Mouse (Mus musculus) midbrain, postnatal 0 days (tissue): ENCODE data around the gene Slc44a5. TPM values are rescaled to one million over a fixed set of nuclear protein-coding genes. Genes with fewer than 3 reads are reported as not detected.

Experiments
- ATAC-seq: fragments of 200-750 bp; cut with Nextera tagmentation; 2 replicates; pipeline ENCODE4 v1.8.0; 2017; ENCODE audit warnings: moderate number of reproducible peaks, mild to moderate bottlenecking, moderate TSS enrichment, moderate library complexity; ENCODE audit not compliant: low FRiP score
- DNase-seq: peaks from one replicate; pipeline ENCODE4 v3.0.0-alpha.2; 2015; ENCODE audit warnings: low spot score
- H3K27ac ChIP-seq: fragments of 300-500 bp; sonication (generic); 2 replicates; pipeline ENCODE4 v1.5.1; 2014; ENCODE audit warnings: low read depth, mild to moderate bottlenecking, low read length, mixed read lengths
- H3K27me3 ChIP-seq: fragments of 300-500 bp; sonication (generic); 2 replicates; pipeline ENCODE4 v1.6.1; 2014; ENCODE audit warnings: low read length, control low read depth, mixed read lengths; ENCODE audit not compliant: insufficient read depth
- H3K36me3 ChIP-seq: fragments of 300-500 bp; sonication (generic); 2 replicates; pipeline ENCODE4 v1.6.1; 2014; ENCODE audit warnings: low read length, control low read depth, mixed read lengths; ENCODE audit not compliant: insufficient read depth
- H3K4me1 ChIP-seq: fragments of 300-500 bp; sonication (generic); 2 replicates; pipeline ENCODE4 v1.6.1; 2014; ENCODE audit warnings: mild to moderate bottlenecking, control low read depth, antibody characterized with exemption, low read length, mixed read lengths; ENCODE audit not compliant: insufficient read depth
- H3K4me2 ChIP-seq: fragments of 300-500 bp; sonication (generic); 2 replicates; pipeline ENCODE4 v1.6.1; 2014; ENCODE audit warnings: low read depth, mild to moderate bottlenecking, low read length, mixed read lengths; ENCODE audit not compliant: poor library complexity, severe bottlenecking
- H3K4me3 ChIP-seq: fragments of 300-500 bp; sonication (generic); 2 replicates; pipeline ENCODE4 v1.5.1; 2014; ENCODE audit warnings: low read depth, mild to moderate bottlenecking, low read length, moderate library complexity
- H3K9ac ChIP-seq: fragments of 300-500 bp; sonication (generic); replicated peaks from 2 replicates; pipeline ENCODE4 v1.6.1; 2014; ENCODE audit warnings: mild to moderate bottlenecking, low read length, moderate library complexity, mixed read lengths; ENCODE audit not compliant: poor library complexity, severe bottlenecking
- H3K9me3 ChIP-seq: fragments of 300-500 bp; sonication (generic); 2 replicates; pipeline ENCODE4 v1.6.1; 2016; ENCODE audit warnings: low read length, control low read depth
- CTCF ChIP-seq: IDR thresholded peaks from 2 replicates; pipeline ENCODE4 v1.5.1; 2016; ENCODE audit warnings: antibody characterized with exemption, mild to moderate bottlenecking
- WGBS: fragments of 180-500 bp; shearing (Covaris S2); extraction: QIAGEN DNeasy Blood & Tissue Kit; methylation state at CpG from one replicate; pipeline ENCODE4 v1.1.7; 2014; 5-methylcytosine and 5-hydroxymethylcytosine counted together
- polyA plus RNA-seq: library from polyadenylated mRNA; unstranded; fragments of >200 nt; fragmentation: Nextera tagmentation; extraction: Ambion mirVana; gene quantifications from 2 replicates; pipeline ENCODE4 v1.2.1, GENCODE M21; 2015
- total RNA-seq: library from RNA; depleted of rRNA; stranded (reverse); fragments of >200 nt; gene quantifications from 2 replicates; pipeline ENCODE4 v1.2.3, GENCODE M21; 2014

Gene Slc44a5
- total and polyA plus RNA-seq, 2 experiments from 2014 or later: 6.3 to 27.3 TPM

- H3K4me3 ChIP-seq: no peak overlapping the region
- ATAC-seq: no peak
- no peak overlapping the region for H3K4me2 ChIP-seq
- DNase-seq: no peak
- H3K27me3 ChIP-seq: no peaks in the 10 kb centered on the region
- no peak overlapping the region for H3K9ac ChIP-seq
- H3K27ac ChIP-seq: no peak overlapping the region
- peaks cover 3% of the 10 kb centered on the region; the same call in 1 of the 2 replicates for H3K4me1 ChIP-seq
- WGBS: 86% methylated on average over 13 of the region's 13 CpGs
- H3K9me3 ChIP-seq: no peaks in the 10 kb centered on the region
- no peaks in the 10 kb centered on the region for H3K36me3 ChIP-seq
- no peak for TF ChIP-seq CTCF
Observed at GRCm38 (mm10) chr3:154202383-154202782, 229.1 kb downstream of the Slc44a5 start.

- no peak for DNase-seq
- no peak for TF ChIP-seq CTCF
- WGBS: 98% methylated on average over 2 of the region's 2 CpGs
Observed at GRCm38 (mm10) chr3:154208479-154208878, 235.2 kb downstream of the Slc44a5 start.

GRCm38 (mm10) chr3:154209201-154209754 is 236.0 kb downstream of the Slc44a5 start:
- Histone ChIP-seq H3K27ac (no peak overlapping the region), H3K36me3 (no peaks in the 10 kb centered on the region), H3K4me3 (no peak overlapping the region), H3K4me1 (peaks cover 3% of the 10 kb centered on the region; the same call in 1 of the 2 replicates), H3K9me3 (no peaks in the 10 kb centered on the region), H3K4me2 (no peak overlapping the region), H3K27me3 (no peaks in the 10 kb centered on the region), H3K9ac (no peak overlapping the region)
- WGBS: 42% methylated on average over 4 of the region's 4 CpGs
- ATAC-seq (no peak), DNase-seq (no peak)
- no peak for TF ChIP-seq CTCF

More at GRCm38 (mm10) chr3:154208479-154208878, 235.2 kb downstream of the Slc44a5 start:
- Histone ChIP-seq H3K4me1 (peaks cover 3% of the 10 kb centered on the region; the same call in 1 of the 2 replicates), H3K9ac (no peak overlapping the region), H3K27ac (no peak overlapping the region), H3K36me3 (no peaks in the 10 kb centered on the region), H3K4me2 (no peak overlapping the region), H3K4me3 (no peak overlapping the region), H3K9me3 (no peaks in the 10 kb centered on the region), H3K27me3 (no peaks in the 10 kb centered on the region)
- no peak for ATAC-seq

GRCm38 (mm10) chr3:154209776-154210430 is 236.7 kb downstream of the Slc44a5 start:
- no peak for DNase-seq
- no peak overlapping the region for H3K9ac ChIP-seq
- no peak for TF ChIP-seq CTCF
- H3K4me1 ChIP-seq: peaks cover 3% of the 10 kb centered on the region; the same call in 1 of the 2 replicates
- WGBS: 22% methylated on average over 4 of the region's 4 CpGs
- ATAC-seq: no peak
- H3K4me3 ChIP-seq: no peak overlapping the region
- H3K4me2 ChIP-seq: no peak overlapping the region
- no peaks in the 10 kb centered on the region for H3K27me3 ChIP-seq
- H3K9me3 ChIP-seq: no peaks in the 10 kb centered on the region
- no peak overlapping the region for H3K27ac ChIP-seq
- H3K36me3 ChIP-seq: no peaks in the 10 kb centered on the region

GRCm38 (mm10) chr3:154210431-154211055 is 237.3 kb downstream of the Slc44a5 start:
- H3K9me3 ChIP-seq: no peaks in the 10 kb centered on the region
- no peak overlapping the region for H3K9ac ChIP-seq
- TF ChIP-seq CTCF: no peak
- H3K27me3 ChIP-seq: no peaks in the 10 kb centered on the region
- H3K27ac ChIP-seq: no peak overlapping the region
- WGBS: 63% methylated on average over 10 of the region's 10 CpGs
- no peaks in the 10 kb centered on the region for H3K36me3 ChIP-seq
- no peak overlapping the region for H3K4me3 ChIP-seq
- peaks cover 3% of the 10 kb centered on the region; the same call in 1 of the 2 replicates for H3K4me1 ChIP-seq
- DNase-seq (no peak), ATAC-seq (no peak)
- H3K4me2 ChIP-seq: no peak overlapping the region

- Histone ChIP-seq H3K27ac (no peak overlapping the region), H3K4me3 (no peak overlapping the region), H3K27me3 (no peaks in the 10 kb centered on the region), H3K36me3 (no peaks in the 10 kb centered on the region), H3K4me1 (no peaks in the 10 kb centered on the region), H3K4me2 (no peak overlapping the region), H3K9ac (no peak overlapping the region), H3K9me3 (no peaks in the 10 kb centered on the region)
- TF ChIP-seq CTCF: no peak
- no peak for ATAC-seq
- 85% methylated on average over 2 of the region's 2 CpGs for WGBS
- no peak for DNase-seq
Observed at GRCm38 (mm10) chr3:154212551-154212950, 239.3 kb downstream of the Slc44a5 start.
